In genomic region chr10:80902273-80902940, GRCm38 (mm10) we compare ENCODE assay signal across 25 mouse cellular contexts. TPM values are rescaled to one million over a fixed set of nuclear protein-coding genes. Genes with fewer than 3 reads are reported as not detected.
"Had no signal": no experiment of that assay in that cellular context is flagged by ENCODE, and none has a peak within 500 bp of the region (broad histone marks: within the 10 kb centered on the region; RNA-seq: fewer than 3 reads in every experiment).

No protein-coding gene starts in this region.

- H3K27ac ChIP-seq: midbrain, embryonic 10.5 days; neural tube, embryonic 13.5 days had no signal

- H3K9me3 ChIP-seq: kidney, embryonic 15.5 days; limb, embryonic 13.5 days; liver, embryonic 13.5 days; midbrain, embryonic 10.5 days; midbrain, embryonic 13.5 days; neural tube, embryonic 13.5 days; stomach, embryonic 15.5 days had no signal

- H3K4me2 ChIP-seq: midbrain, embryonic 13.5 days; neural tube, embryonic 13.5 days; stomach, embryonic 15.5 days had no signal

- DNase-seq: kidney, postnatal 10 days; layer of hippocampus, postnatal 36 days; left cerebral cortex, postnatal 4 days; liver, embryonic 13.5 days; lung, adult 2 months; lung, postnatal 14 days; lung, postnatal 4 days; retina, postnatal 1 day; right cerebral cortex, postnatal 25 days; spleen, adult 18-20 months; thymus, adult 2 months; thymus, postnatal 14 days; thymus, postnatal 4 days had no signal

- H3K27me3 ChIP-seq: kidney, embryonic 15.5 days; liver, embryonic 13.5 days; midbrain, embryonic 13.5 days; neural tube, embryonic 13.5 days; stomach, embryonic 15.5 days had no signal

- H3K9ac ChIP-seq: midbrain, embryonic 13.5 days; stomach, embryonic 15.5 days had no signal

- ATAC-seq: midbrain, embryonic 13.5 days; midbrain, embryonic 16.5 days had no signal

- H3K4me3 ChIP-seq: liver, embryonic 13.5 days; midbrain, embryonic 13.5 days; myocyte; stomach, embryonic 15.5 days had no signal

RNA-seq across cellular contexts. Expression of gene Tmprss9, which starts 30.8 kb away (rescaled TPM):
- total RNA-seq: megakaryocyte progenitor cell, adult 5-6 weeks; monocyte, adult 5-6 weeks; neutrophil, adult 5-6 weeks had no signal
- polyA plus RNA-seq: kidney, embryonic 15.5 days; lung, embryonic 16.5 days; stomach, embryonic 15.5 days had no signal
